Mouse (Mus musculus): ENCODE measurements around the gene Il13ra2. TPM values are rescaled to one million over a fixed set of nuclear protein-coding genes. Genes with fewer than 3 reads are reported as not detected.
"Not testable (repeated sequence)": the region's sequence is repeated elsewhere in the genome, so short reads cannot be mapped to it uniquely, and the experiment has no call there.

The Il13ra2 gene
- not detected for total RNA-seq (2021)
- long read RNA-seq, experiment 1: 0 reads
- long read RNA-seq, experiment 2: 0 reads

DNA sequence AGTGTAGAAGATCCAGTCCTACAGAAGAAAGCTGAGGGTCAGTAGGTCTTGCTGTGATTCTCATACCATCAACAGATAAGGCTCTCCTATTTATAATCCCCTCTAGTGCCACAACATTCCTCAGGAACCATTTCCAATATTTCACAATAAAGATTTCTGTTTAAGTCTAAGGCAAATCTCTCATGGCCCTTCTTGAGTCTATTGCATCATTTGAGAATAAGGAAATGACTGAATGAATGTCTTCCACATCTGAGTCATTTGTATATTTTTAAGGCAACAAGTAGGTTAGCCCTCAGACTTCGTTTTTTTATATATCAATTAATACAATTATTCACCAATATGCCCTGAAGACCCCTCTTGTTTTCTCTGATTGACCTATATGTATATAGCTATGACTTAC is at the start of gene Il13ra2:
Gene Il13ra2, minus strand, starts transcription at position 64 of the 400 bp plus-strand sequence.
- no peak for DNase-seq (ENCODE audit: low spot score in 2 of 2)

- DNase-seq (ENCODE audit: low spot score in 2 of 2): not testable (repeated sequence)
Measured at GRCm38 (mm10) chrX:147453610-147454009, 24.6 kb upstream of the Il13ra2 start, which contains the start of gene Vmn1r239-ps. Vmn1r239-ps (minus strand) TSS chrX:147453710.

GRCm38 (mm10) chrX:147443386-147443785 is 14.4 kb upstream of the Il13ra2 start:
- DNase-seq (ENCODE audit: low spot score in 2 of 2): no peak

DNA sequence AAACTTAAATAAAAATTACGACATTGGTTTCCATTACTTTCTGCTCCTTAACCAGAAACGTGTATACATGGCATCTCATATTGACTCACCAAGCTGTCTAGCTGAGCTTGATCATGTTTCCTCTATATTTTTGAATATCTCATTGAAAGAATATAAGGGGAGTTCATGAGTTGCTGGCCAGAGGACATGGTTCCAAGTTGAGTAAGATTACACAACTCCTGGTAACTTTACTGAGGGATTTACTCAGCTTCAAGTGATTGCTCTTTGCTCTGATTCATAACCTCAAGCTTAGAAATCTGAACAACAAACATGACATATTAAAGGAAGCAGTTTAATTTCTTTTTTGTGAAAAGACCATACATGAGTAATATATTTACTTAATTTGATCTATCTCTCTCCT is 6.4 kb upstream of the Il13ra2 start:
- DNase-seq (ENCODE audit: low spot score in 2 of 2): no peak

- no peak for DNase-seq (ENCODE audit: low spot score in 2 of 2)
Measured at GRCm38 (mm10) chrX:147429753-147430152, 761 bp upstream of the Il13ra2 start.

DNA sequence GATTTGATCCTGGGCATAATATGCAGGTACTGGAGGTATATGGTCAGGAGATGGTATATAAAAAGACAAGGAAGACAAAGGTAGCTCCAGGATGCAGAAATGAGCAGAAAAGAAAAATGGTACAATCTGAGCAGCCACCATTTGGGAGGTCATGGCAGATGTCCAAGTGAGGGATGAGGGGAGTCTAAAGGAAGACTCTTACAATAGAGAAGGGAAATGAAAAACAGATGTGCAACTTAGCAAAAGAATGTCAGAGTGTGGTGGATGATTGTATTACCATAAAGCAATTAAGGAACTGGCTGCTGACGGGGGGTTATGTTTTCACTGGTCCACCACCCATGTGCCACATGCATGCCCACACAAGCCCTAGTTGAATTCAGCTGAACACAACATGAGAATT is 35.5 kb downstream of the Il13ra2 start:
- no peak for DNase-seq (ENCODE audit: low spot score in 2 of 2)

DNA sequence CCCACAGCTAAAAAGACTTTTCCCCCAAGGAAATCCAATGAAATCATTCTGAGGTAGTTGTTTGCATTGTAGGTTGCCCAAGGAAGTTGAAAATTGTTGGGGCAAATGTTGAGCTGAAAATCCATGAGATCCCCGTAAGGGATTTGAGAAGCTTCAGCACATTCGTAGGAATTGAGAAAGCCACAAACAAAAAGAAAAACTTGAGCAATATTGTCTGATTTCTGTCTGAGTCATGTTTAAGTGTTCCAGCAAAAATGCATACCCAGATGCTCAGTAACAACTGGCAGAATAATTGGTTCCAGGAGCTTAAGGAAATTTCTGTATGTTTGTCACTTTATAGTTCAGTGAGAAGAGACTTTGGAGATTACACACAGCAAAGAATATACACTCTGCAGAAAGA is 79.8 kb downstream of the Il13ra2 start:
- no peak for DNase-seq (ENCODE audit: low spot score in 2 of 2)

Other genes with a start within 250 kb of the Il13ra2 start
- gene Vmn1r239-ps, start 24.5 kb upstream of the Il13ra2 start, total RNA-seq (2021): not detected
- 10 to 100 TPM; 20.1 to 25.9 TPM for gene Lrch2, start 124.9 kb upstream of the Il13ra2 start, total RNA-seq (2021)

All from adrenal gland, adult 18-20 months (tissue).